Comparison of ENCODE assay signal across 22 mouse cellular contexts in the genomic region with DNA sequence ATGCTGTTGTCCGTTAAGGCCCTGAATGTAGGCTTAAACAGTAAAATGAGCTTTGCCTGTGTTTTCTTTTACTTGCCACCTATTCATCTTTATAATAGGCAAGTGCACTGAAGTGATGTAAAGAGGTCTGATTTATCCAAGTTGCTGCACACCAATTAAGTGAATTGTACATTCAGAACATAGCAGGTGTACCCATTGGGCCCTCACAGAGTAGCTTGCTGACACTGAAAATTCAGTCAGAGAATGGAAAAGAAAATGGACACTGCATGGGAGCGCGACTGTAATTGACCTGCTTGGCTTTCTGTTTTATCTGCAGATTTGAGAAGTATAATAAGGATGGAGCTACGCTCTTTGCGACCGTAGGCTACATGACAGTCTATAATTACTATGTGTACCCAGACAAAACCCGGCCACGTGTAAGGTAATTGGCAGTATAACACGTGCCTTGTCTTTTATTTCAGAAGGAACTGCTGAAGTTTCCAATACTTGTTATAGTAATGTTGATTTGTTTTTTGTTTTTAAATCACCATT. TPM values are rescaled to one million over a fixed set of nuclear protein-coding genes. Genes with fewer than 3 reads are reported as not detected.
A peak's percentile ranks its signal among the peaks of the same experiment; 100 is the strongest.
DNase-seq lines count a peak whose midpoint lies in the region; ATAC-seq lines count a peak whose summit lies in the region.
"Had no signal": no experiment of that assay in that cellular context is flagged by ENCODE, and none has a peak within 500 bp of the region (broad histone marks: within the 10 kb centered on the region; RNA-seq: fewer than 3 reads in every experiment).

No protein-coding gene starts in this region.

- H3K36me3 ChIP-seq in midbrain, embryonic 12.5 days = peaks cover 7% of the 10 kb centered on the region
- peaks cover 2% of the 10 kb centered on the region; the same call in 1 of the 2 replicates for H3K36me3 ChIP-seq in midbrain, embryonic 16.5 days (ENCODE audit: control insufficient read depth, insufficient read depth, low read length)
- peaks cover 75% of the 10 kb centered on the region for H3K36me3 ChIP-seq in forebrain, embryonic 10.5 days (replicated peaks)
- peaks cover 22% of the 10 kb centered on the region for H3K36me3 ChIP-seq in forebrain, embryonic 12.5 days (replicated peaks)
- peaks cover 2% of the 10 kb centered on the region; the same call in 1 of the 2 replicates for H3K36me3 ChIP-seq in forebrain, embryonic 16.5 days (ENCODE audit: control insufficient read depth, insufficient read depth)

- no peak overlapping the region for H3K4me2 ChIP-seq in midbrain, embryonic 12.5 days (replicated peaks)
- no peak overlapping the region for H3K4me2 ChIP-seq in midbrain, embryonic 16.5 days (ENCODE audit: low read length)
- no peak overlapping the region for H3K4me2 ChIP-seq in forebrain, embryonic 12.5 days
- no peak overlapping the region for H3K4me2 ChIP-seq in forebrain, embryonic 16.5 days (ENCODE audit: low read length)
- H3K4me2 ChIP-seq: embryonic facial prominence, embryonic 12.5 days; heart, embryonic 11.5 days; heart, embryonic 15.5 days; hindbrain, embryonic 14.5 days; intestine, embryonic 15.5 days had no signal

- ATAC-seq in midbrain, embryonic 12.5 days (ENCODE audit: low FRiP score, low read depth) = peak; percentile 27; the same call in 1 of the 2 replicates
- ATAC-seq in midbrain, embryonic 16.5 days = no peak
- ATAC-seq in forebrain, embryonic 12.5 days (ENCODE audit: low FRiP score) = peak; percentile 91
- ATAC-seq in forebrain, embryonic 16.5 days = peak; percentile 84
- ATAC-seq in frontal cortex, adult (ENCODE audit: low TSS enrichment) = no peak
- ATAC-seq: intestine, embryonic 15.5 days had no signal

- peak; percentile 25 for DNase-seq in forebrain, embryonic 10.5 days (ENCODE audit: extremely low spot score, low spot score)
- DNase-seq in ovary, postnatal 14 days (ENCODE audit: low spot score) = no peak
- DNase-seq: adrenal gland, adult 2 months; adrenal gland, postnatal 36 days; cerebellum, adult 11 months; cerebellum, adult 8-10 months; cerebellum, postnatal 25 days; gastrocnemius, postnatal 10 days; heart, adult 2 months; heart, postnatal 14 days; kidney, adult 18-20 months had no signal

- H3K27me3 ChIP-seq in midbrain, embryonic 12.5 days = no peaks in the 10 kb centered on the region
- no peaks in the 10 kb centered on the region for H3K27me3 ChIP-seq in midbrain, embryonic 16.5 days (ENCODE audit: control insufficient read depth, insufficient read depth, low read depth, low read length)
- H3K27me3 ChIP-seq in forebrain, embryonic 10.5 days (ENCODE audit: poor library complexity, severe bottlenecking) = peaks cover 47% of the 10 kb centered on the region
- H3K27me3 ChIP-seq in forebrain, embryonic 12.5 days = peaks cover 7% of the 10 kb centered on the region; the same call in 1 of the 2 replicates
- no peaks in the 10 kb centered on the region for H3K27me3 ChIP-seq in forebrain, embryonic 16.5 days (replicated peaks; ENCODE audit: control insufficient read depth, insufficient read depth, low read length)
- H3K27me3 ChIP-seq: embryonic facial prominence, embryonic 12.5 days; heart, embryonic 15.5 days; intestine, embryonic 15.5 days had no signal

- no peak overlapping the region for H3K9ac ChIP-seq in midbrain, embryonic 12.5 days (replicated peaks)
- no peak overlapping the region for H3K9ac ChIP-seq in midbrain, embryonic 16.5 days (ENCODE audit: low read depth, low read length)
- H3K9ac ChIP-seq in forebrain, embryonic 12.5 days = no peak overlapping the region
- H3K9ac ChIP-seq in forebrain, embryonic 16.5 days (replicated peaks; ENCODE audit: low read depth, low read length) = no peak overlapping the region
- H3K9ac ChIP-seq: embryonic facial prominence, embryonic 12.5 days; heart, embryonic 15.5 days; hindbrain, embryonic 14.5 days; intestine, embryonic 15.5 days had no signal

- no peak overlapping the region for H3K4me3 ChIP-seq in midbrain, embryonic 12.5 days
- no peak overlapping the region for H3K4me3 ChIP-seq in midbrain, embryonic 16.5 days (ENCODE audit: low read depth, low read length)
- no peak overlapping the region for H3K4me3 ChIP-seq in forebrain, embryonic 10.5 days
- H3K4me3 ChIP-seq in forebrain, embryonic 12.5 days (replicated peaks) = no peak overlapping the region
- H3K4me3 ChIP-seq in forebrain, embryonic 16.5 days (replicated peaks; ENCODE audit: low read length) = no peak overlapping the region
- H3K4me3 ChIP-seq: embryonic facial prominence, embryonic 12.5 days; heart, adult 2 months; heart, embryonic 15.5 days; hindbrain, embryonic 10.5 days; intestine, embryonic 15.5 days had no signal

- H3K9me3 ChIP-seq in midbrain, embryonic 12.5 days = no peaks in the 10 kb centered on the region
- no peaks in the 10 kb centered on the region for H3K9me3 ChIP-seq in midbrain, embryonic 16.5 days (replicated peaks; ENCODE audit: control insufficient read depth, low read length, poor library complexity, severe bottlenecking)
- no peaks in the 10 kb centered on the region for H3K9me3 ChIP-seq in forebrain, embryonic 10.5 days
- H3K9me3 ChIP-seq in forebrain, embryonic 12.5 days = no peaks in the 10 kb centered on the region
- no peaks in the 10 kb centered on the region for H3K9me3 ChIP-seq in forebrain, embryonic 16.5 days (ENCODE audit: control insufficient read depth, low read length)
- H3K9me3 ChIP-seq: embryonic facial prominence, embryonic 12.5 days; heart, embryonic 15.5 days; hindbrain, embryonic 10.5 days; intestine, embryonic 15.5 days had no signal

- no peaks in the 10 kb centered on the region; the same call in 1 of the 2 replicates for H3K4me1 ChIP-seq in midbrain, embryonic 12.5 days
- no peaks in the 10 kb centered on the region for H3K4me1 ChIP-seq in midbrain, embryonic 16.5 days (ENCODE audit: control insufficient read depth, insufficient read depth, low read length)
- H3K4me1 ChIP-seq in forebrain, embryonic 10.5 days = peaks cover 48% of the 10 kb centered on the region
- H3K4me1 ChIP-seq in forebrain, embryonic 12.5 days = peaks cover 3% of the 10 kb centered on the region; the same call in 1 of the 2 replicates
- peaks cover 9% of the 10 kb centered on the region; the same call in 1 of the 2 replicates for H3K4me1 ChIP-seq in forebrain, embryonic 16.5 days (replicated peaks; ENCODE audit: control insufficient read depth, insufficient read depth, low read length)
- H3K4me1 ChIP-seq: embryonic facial prominence, embryonic 12.5 days; heart, embryonic 15.5 days; hindbrain, embryonic 10.5 days; intestine, embryonic 15.5 days had no signal

- no peak overlapping the region for H3K27ac ChIP-seq in midbrain, embryonic 12.5 days (replicated peaks)
- no peak overlapping the region for H3K27ac ChIP-seq in midbrain, embryonic 16.5 days (ENCODE audit: low read length)
- H3K27ac ChIP-seq in forebrain, embryonic 10.5 days = no peak overlapping the region
- H3K27ac ChIP-seq in forebrain, embryonic 12.5 days = peak overlapping the region; percentile 21; the same call in 1 of the 2 replicates
- peak overlapping the region; percentile 37; the same call in 1 of the 2 replicates for H3K27ac ChIP-seq in forebrain, embryonic 16.5 days (ENCODE audit: low read length)
- H3K27ac ChIP-seq: embryonic facial prominence, embryonic 12.5 days; heart, adult 2 months; heart, embryonic 15.5 days; hindbrain, embryonic 10.5 days; hindbrain, embryonic 14.5 days; intestine, embryonic 15.5 days had no signal

- WGBS in midbrain, embryonic 12.5 days = 75% methylated on average over 9 of the region's 9 CpGs
- 72% methylated on average over 9 of the region's 9 CpGs for WGBS in midbrain, embryonic 16.5 days
- 46% methylated on average over 9 of the region's 9 CpGs for WGBS in forebrain, embryonic 10.5 days
- WGBS in forebrain, embryonic 12.5 days = 18% methylated on average over 9 of the region's 9 CpGs
- WGBS in forebrain, embryonic 16.5 days = 15% methylated on average over 9 of the region's 9 CpGs

RNA-seq across cellular contexts. Expression of a gene that starts 32.1 kb away (rescaled TPM):
- polyA plus RNA-seq in midbrain, embryonic 12.5 days (2016; fragmentation: Nextera tagmentation; extraction: Ambion mirVana) = 34.4 and 37.4 TPM in 2 replicates
- polyA plus RNA-seq in midbrain, embryonic 16.5 days (2015; fragmentation: Nextera tagmentation; extraction: Ambion mirVana) = 30.1 and 33.0 TPM in 2 replicates
- 26.7 and 27.9 TPM in 2 replicates for polyA plus RNA-seq in forebrain, embryonic 10.5 days (2016; fragmentation: Nextera tagmentation; extraction: Ambion mirVana)
- 41.2 and 42.9 TPM in 2 replicates for polyA plus RNA-seq in forebrain, embryonic 12.5 days (2016; fragmentation: Nextera tagmentation; extraction: Ambion mirVana)
- polyA plus RNA-seq in forebrain, embryonic 16.5 days (2015; fragmentation: Nextera tagmentation; extraction: Ambion mirVana) = 42.0 and 46.3 TPM in 2 replicates

RNA-seq across cellular contexts. Expression of a gene that starts 32.2 kb away (rescaled TPM):
- polyA plus RNA-seq in midbrain, embryonic 12.5 days (2016; fragmentation: Nextera tagmentation; extraction: Ambion mirVana) = 131 and 137 TPM in 2 replicates
- polyA plus RNA-seq in midbrain, embryonic 16.5 days (2015; fragmentation: Nextera tagmentation; extraction: Ambion mirVana) = 38.1 and 45.0 TPM in 2 replicates
- 256 and 260 TPM in 2 replicates for polyA plus RNA-seq in forebrain, embryonic 10.5 days (2016; fragmentation: Nextera tagmentation; extraction: Ambion mirVana)
- polyA plus RNA-seq in forebrain, embryonic 12.5 days (2016; fragmentation: Nextera tagmentation; extraction: Ambion mirVana) = 176 and 178 TPM in 2 replicates
- 72.8 and 78.8 TPM in 2 replicates for polyA plus RNA-seq in forebrain, embryonic 16.5 days (2015; fragmentation: Nextera tagmentation; extraction: Ambion mirVana)

RNA-seq across cellular contexts. Expression of a gene that starts 53.4 kb away (rescaled TPM):
- 44.5 and 45.1 TPM in 2 replicates for polyA plus RNA-seq in midbrain, embryonic 12.5 days (2016; fragmentation: Nextera tagmentation; extraction: Ambion mirVana)
- polyA plus RNA-seq in midbrain, embryonic 16.5 days (2015; fragmentation: Nextera tagmentation; extraction: Ambion mirVana) = 114 and 117 TPM in 2 replicates
- 36.0 TPM in 2 replicates for polyA plus RNA-seq in forebrain, embryonic 10.5 days (2016; fragmentation: Nextera tagmentation; extraction: Ambion mirVana)
- polyA plus RNA-seq in forebrain, embryonic 12.5 days (2016; fragmentation: Nextera tagmentation; extraction: Ambion mirVana) = 53.8 and 61.2 TPM in 2 replicates
- polyA plus RNA-seq in forebrain, embryonic 16.5 days (2015; fragmentation: Nextera tagmentation; extraction: Ambion mirVana) = 79.6 and 86.7 TPM in 2 replicates

Comparison
In these comparisons a context has a peak if more than half of its experiments do, and no peak if none do; other contexts are left out.
1. ATAC-seq: peak in midbrain, embryonic 12.5 days (single experiment), forebrain, embryonic 12.5 days (single experiment) and forebrain, embryonic 16.5 days (single experiment); none in midbrain, embryonic 16.5 days (single experiment) and frontal cortex, adult (single experiment).
2. H3K27ac ChIP-seq: peak in forebrain, embryonic 12.5 days (single experiment) and forebrain, embryonic 16.5 days (single experiment); none in midbrain, embryonic 12.5 days (single experiment), midbrain, embryonic 16.5 days (single experiment) and forebrain, embryonic 10.5 days (single experiment).